Mouse (Mus musculus) ovary, postnatal 36 days (tissue): ENCODE data around the gene Med28.

ENCODE experiments used
- DNase-seq: peaks from one replicate; pipeline ENCODE4 v3.0.0; 2022; ENCODE audit warnings: low spot score, mixed read lengths

Gene Med28

DNA sequence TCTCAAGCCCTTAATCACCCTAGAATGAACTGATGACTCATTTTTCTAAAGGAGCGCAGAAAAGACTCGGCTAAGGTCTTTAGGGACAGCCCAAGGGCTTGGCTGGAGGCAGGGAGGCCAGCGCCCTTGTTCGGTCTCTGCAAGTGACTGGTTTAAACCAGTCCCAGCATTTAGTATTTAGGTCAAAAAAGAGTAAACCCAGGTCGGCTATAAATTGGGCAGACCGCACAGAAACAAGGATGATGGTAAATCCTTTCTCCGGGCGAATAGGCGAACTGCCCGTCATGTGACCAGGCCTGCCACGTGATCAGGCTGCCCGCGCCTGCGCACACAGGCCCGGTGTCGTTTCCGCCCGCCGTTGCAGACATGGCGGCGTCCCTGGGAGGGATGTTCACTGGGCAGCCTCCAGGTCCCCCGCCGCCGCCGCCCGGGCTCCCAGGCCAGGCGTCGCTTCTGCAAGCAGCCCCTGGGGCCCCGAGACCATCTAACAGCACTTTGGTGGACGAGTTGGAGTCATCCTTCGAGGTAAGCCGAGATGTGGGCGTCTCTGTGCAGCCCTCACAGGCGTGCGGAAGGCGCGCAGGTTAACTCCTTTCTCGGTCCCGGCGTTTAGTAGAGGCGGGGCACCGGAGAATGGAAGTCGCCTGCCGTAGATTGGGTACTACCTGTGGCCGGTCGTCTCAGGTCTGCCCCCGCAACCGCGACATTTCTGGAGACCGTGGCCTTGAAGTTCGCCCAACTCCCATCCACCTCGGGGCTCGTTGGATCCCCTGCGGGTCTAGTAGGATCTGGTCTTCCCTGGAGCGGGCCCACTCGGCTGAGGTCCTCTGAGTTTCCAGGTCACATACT lies at the start of gene Med28:
Med28 (plus strand) TSS at position 270 of the 849 bp plus-strand sequence.
- DNase-seq = peak; percentile 94

GRCm38 (mm10) chr5:45472880-45473450 lies 47.1 kb upstream of the Med28 start:
- DNase-seq = no peak

DNA sequence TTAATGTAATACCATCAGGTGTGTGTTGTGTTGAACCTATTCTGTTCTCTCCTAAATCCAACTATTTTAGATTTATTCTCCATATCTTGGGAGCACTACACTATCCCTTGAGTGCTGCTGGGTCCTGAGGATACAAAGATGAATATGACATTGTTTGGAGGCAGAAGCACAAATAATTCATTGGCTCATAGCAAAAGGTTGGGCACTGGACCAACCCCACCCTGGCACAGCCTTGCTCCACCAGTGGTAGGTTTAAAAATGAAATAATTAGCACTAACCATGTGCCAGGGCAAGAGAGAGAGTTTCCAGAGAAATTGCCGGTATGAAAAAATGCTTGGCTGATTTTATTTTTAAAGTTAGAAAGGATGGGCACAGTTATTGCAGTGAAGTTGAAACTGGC lies 46.5 kb upstream of the Med28 start:
- no peak for DNase-seq

- no peak for DNase-seq
Measured at GRCm38 (mm10) chr5:45474215-45474614, 45.8 kb upstream of the Med28 start.

GRCm38 (mm10) chr5:45474758-45475157 lies 45.3 kb upstream of the Med28 start:
- no peak for DNase-seq

DNA sequence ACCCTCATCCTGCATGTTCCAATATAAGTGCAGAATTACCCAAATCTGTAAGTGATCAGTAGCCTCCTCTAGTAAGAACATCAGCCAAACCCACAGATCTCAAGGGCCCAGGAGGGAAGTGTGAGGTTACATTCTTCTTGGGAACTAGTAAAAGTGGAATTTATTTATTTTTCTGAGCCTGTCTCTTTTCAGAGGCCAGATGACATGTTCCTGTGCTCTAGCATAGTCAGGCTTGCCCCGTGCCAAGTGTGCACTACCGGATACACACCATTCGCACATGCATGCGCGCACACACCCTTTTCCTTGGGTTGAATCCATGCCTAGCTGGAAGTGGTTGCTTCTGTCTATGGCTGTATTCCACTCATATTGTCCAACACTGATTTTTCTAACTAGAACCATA lies 44.3 kb upstream of the Med28 start:
- DNase-seq = no peak

- DNase-seq = no peak
Measured at GRCm38 (mm10) chr5:45476288-45476687, 43.7 kb upstream of the Med28 start.

- DNase-seq = no peak
Measured at GRCm38 (mm10) chr5:45477601-45478000, 42.4 kb upstream of the Med28 start.

DNA sequence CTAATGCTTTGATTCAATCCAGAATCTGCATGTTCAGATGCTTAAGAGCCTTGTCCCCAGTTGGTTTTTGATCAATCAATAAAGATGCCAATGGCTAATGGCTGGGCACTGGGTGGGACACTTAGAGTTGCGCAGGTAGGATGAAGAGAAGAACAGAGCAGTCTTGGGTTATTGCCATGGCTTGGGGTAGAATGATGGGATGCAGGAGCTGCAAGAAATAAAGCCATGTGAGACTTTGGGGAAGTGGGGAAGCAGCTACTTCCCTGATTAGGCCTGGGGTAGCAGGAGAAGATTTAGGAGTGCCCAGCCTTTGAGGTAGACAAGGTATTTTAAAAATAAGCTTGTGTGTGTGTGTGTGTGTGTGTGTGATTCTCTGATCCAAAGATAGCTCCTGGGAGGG lies 40.0 kb upstream of the Med28 start:
- no peak for DNase-seq

GRCm38 (mm10) chr5:45481125-45481524 lies 38.9 kb upstream of the Med28 start:
- no peak for DNase-seq

DNA sequence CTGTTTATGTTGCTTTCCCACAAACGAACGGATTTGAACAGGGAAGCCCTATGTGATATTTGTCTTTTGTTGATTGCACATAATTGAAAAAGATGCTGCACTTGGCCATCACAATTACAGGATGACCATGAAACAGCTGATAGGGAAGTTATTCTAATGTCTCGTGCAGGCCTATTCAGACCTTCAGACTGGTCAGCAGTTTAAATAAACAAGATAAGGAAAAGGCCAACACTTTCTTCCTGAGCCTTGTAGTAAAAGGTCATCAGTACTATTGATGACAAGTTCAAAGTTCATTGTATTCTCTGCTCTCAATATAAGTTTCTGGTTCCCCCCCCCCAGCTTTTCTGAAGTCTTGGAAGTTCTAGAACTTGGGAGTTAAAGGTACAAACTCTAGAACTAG lies 37.4 kb upstream of the Med28 start:
- no peak for DNase-seq

GRCm38 (mm10) chr5:45483654-45484053 lies 36.4 kb upstream of the Med28 start:
- no peak for DNase-seq

GRCm38 (mm10) chr5:45491776-45492175 lies 28.3 kb upstream of the Med28 start:
- DNase-seq = no peak

- DNase-seq = peak; percentile 100
Measured at GRCm38 (mm10) chr5:45493191-45494092, 26.6 kb upstream of the Med28 start, which contains the start of gene Lap3. Gene Lap3 (plus strand): TSS chr5:45493374.

GRCm38 (mm10) chr5:45494093-45494755 lies 25.8 kb upstream of the Med28 start:
- DNase-seq = no peak

DNA sequence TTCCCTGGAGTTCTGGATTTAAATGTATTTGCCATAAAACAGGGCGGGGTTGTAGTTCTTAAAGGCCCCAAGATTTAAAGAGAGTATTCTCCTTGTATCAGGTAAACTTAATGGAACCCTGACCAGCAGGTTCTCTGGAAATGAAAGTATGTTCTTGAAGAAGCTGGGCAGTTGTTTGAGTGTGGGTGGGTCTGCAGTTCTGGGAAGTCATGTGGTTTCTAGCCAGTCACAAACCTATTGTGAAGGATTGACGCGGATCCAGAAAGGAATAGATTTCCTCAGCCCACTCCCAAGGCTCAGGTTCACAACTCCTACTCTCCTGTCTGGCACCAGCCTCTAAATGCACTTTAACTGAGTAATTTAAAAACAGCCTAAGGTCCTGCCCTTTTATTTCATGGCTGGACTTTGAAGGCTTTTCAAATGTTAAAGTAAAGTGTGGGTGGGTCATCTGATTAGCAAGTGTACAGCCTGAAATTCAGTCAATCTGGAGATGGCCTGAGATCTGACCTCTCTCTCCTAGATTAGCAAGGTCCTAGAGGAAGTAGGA lies 24.5 kb upstream of the Med28 start:
- DNase-seq = no peak

DNA sequence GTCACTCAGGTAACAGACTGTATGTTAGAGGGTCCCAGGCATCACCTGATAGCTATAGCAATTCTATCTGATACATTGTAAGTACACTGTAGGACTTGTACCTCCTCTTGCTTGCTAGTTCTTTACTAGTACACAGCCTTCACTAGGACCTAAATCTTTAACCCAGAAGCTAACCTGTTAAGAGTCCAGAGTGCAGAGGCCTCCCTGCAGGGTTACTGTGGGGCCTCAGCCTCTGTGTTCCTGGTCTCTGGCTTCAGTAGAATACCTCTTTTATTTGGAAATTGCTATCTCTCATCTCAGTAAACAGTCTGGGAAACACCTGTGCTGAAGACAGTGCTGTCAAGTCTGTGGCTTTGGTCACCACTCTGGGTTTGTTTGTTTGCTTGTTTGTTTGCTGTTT lies 24.0 kb upstream of the Med28 start:
- no peak for DNase-seq

GRCm38 (mm10) chr5:45496479-45496878 lies 23.6 kb upstream of the Med28 start:
- no peak for DNase-seq

GRCm38 (mm10) chr5:45496930-45497550 lies 23.0 kb upstream of the Med28 start:
- DNase-seq = no peak

DNA sequence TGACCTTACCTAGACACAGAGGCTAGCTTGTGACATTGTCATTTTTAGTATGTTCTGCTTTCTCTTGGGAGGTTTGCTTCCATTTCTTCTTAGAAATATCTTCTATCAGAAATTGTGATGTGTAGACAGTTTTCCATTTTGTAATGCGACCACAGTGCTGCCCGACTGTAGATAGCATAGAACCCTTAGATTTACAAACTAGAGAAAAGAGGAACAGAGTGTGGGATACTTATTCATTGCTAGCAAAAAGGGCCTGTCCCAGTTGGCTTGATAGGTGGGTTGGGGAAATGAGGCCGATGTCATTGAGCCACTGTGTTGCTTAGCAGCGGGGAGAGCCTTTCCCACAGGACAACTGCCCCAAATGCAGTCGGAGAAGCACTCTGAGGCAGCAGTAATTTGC lies 22.5 kb upstream of the Med28 start:
- DNase-seq = no peak

DNA sequence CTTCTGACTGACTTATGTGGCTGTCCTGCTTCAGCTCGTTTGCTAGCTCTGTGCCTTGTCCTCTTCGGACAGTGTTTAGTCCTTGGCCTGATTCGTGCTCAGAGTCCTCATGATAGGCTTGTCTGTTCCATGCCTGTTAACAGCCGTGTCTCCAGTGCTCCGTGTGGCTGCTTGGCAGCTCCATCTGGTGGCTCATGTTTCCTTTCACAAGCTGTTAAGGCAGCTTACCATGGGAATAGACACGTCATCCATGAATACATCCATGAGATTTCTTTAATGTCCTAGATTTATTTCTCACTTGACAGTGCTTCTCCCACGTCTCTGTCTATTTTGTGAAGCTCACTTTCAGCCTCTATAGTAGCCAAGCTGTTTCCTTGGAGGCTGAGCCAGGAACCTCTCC lies 10.0 kb upstream of the Med28 start:
- no peak for DNase-seq
